Mouse (Mus musculus): ENCODE measurements around the gene Flt1. TPM values are rescaled to one million over a fixed set of nuclear protein-coding genes. Genes with fewer than 3 reads are reported as not detected.
A peak's percentile ranks its signal among the peaks of the same experiment; 100 is the strongest.

The Flt1 gene
- polyA plus RNA-seq, 1 experiment from 2014 or later, result 12.9 TPM

DNA sequence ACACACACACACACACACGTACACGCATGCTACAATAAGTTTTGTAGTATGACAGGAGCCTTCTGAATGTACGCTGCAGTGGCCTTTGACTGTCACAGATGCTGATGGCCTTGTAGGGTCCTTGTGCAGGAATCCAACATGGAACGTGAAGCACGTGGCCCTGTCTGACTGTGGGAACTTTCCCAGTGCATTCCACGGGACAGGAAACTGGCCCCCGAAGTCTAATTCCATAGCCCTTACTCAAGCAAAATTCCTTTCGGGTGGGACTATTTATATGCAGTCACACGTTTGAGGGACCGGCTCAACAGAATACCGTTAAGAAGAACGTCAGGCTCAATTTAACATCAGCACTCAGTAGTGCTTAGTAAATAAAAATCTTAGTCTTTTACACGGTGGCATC is 119.1 kb downstream of the Flt1 start:
- no peaks in the 10 kb centered on the region for H3K27me3 ChIP-seq
- no peak overlapping the region for H3K9ac ChIP-seq
- no peaks in the 10 kb centered on the region for H3K36me3 ChIP-seq
- no peak for ATAC-seq (ENCODE audit: insufficient number of reproducible peaks, low FRiP score, low TSS enrichment, low read depth)
- no peak overlapping the region for H3K4me2 ChIP-seq (replicated peaks)
- 60% methylated on average over 13 of the region's 13 CpGs for WGBS
- no peaks in the 10 kb centered on the region for H3K4me1 ChIP-seq
- H3K27ac ChIP-seq (replicated peaks), result no peak overlapping the region
- H3K4me3 ChIP-seq (replicated peaks), result no peak overlapping the region
- H3K9me3 ChIP-seq (replicated peaks), result no peaks in the 10 kb centered on the region

DNA sequence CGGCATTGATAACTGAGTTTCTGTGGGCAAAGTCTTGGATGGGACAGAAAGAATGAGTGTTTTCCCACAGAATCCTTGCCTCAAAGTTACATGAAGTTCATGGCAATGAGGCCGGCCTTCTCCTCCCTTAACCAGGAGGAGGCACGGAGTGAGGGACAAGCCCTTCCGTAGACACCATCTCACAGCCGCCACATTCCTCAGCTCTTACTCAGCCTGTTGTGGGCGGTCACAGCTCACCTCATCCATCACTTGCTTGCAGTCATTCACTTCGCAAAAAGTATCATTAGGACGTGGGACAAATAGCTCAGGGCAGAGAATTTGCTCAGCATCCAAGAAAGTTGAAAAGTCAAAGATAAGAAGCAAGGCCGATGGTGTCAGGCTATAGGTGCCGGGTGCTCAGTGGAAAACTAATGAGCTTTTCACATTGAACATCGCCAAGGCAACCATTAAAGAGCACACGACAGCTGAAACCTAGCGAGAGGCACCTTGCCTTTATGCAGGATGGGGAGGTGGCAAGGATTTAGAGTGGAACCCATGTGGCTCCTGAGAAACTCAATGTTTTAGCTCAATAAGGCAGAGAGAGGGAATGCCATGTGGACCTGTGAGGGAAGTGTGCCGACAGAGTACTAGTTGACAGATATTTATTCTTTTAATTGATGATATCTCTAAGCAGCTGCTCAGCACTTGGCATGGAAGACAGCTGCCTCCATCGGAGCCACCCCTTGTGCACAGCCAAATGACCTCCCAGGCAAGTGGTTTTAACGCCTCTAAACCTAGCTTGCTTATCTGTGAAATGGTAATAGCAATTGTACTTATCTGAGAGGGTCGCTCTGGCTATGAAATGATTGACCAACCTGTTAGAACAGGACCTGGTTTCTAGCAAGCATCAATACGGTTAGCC is 124.1 kb downstream of the Flt1 start:
- no peak overlapping the region for H3K27ac ChIP-seq (replicated peaks)
- no peak overlapping the region for H3K4me2 ChIP-seq (replicated peaks)
- 75% methylated on average over 18 of the region's 18 CpGs for WGBS
- H3K9me3 ChIP-seq (replicated peaks), result no peaks in the 10 kb centered on the region
- H3K27me3 ChIP-seq, result no peaks in the 10 kb centered on the region
- H3K4me3 ChIP-seq (replicated peaks), result no peak overlapping the region
- no peak for ATAC-seq (ENCODE audit: insufficient number of reproducible peaks, low FRiP score, low TSS enrichment, low read depth)
- H3K9ac ChIP-seq, result no peak overlapping the region
- H3K36me3 ChIP-seq, result no peaks in the 10 kb centered on the region
- H3K4me1 ChIP-seq, result no peaks in the 10 kb centered on the region

DNA sequence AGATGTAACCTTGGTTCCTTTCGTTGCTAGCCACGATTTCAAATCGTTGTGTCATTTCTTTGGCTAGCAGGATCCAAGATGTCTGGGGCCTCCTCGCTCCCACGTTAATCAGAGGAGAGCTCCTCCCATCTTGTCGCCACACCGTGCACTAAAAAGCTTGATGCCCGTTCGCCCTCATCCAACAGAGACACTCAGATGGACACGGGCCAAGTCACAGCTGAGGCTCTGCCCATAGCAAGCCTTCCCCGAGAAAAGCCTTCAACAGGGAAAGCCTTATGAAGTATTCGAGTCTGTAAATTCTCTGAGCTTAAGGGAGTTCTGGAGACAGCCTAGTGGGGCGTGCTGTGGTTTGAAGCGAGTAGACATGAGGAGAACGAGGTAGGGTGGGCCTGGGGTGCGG is 128.0 kb downstream of the Flt1 start:
- 64% methylated on average over 16 of the region's 16 CpGs for WGBS
- Histone ChIP-seq H3K4me3 (replicated peaks) (no peak overlapping the region), H3K4me1 (no peaks in the 10 kb centered on the region), H3K27me3 (no peaks in the 10 kb centered on the region), H3K9ac (no peak overlapping the region), H3K27ac (replicated peaks) (no peak overlapping the region), H3K9me3 (replicated peaks) (no peaks in the 10 kb centered on the region), H3K4me2 (replicated peaks) (no peak overlapping the region), H3K36me3 (no peaks in the 10 kb centered on the region)
- ATAC-seq (ENCODE audit: insufficient number of reproducible peaks, low FRiP score, low TSS enrichment, low read depth), result no peak

DNA sequence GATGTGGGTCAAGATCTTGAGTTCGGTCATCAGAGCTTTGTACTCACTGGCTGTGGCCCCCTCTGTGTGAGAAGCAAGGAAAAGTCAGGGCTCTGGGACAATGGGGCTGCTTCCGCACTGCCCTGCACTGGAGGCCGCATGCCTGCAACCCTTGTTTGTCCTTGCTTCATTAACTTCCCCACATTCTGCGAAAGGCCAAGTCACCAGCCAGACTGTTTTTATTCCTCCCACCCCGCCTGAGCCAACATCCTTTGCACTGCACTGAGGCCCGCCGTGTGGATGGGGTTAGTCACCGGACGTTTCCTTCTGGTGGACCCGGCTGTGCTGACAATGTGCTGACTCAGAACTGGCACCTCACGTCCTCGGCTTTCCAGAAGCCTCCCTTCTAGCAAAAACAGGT is 136.0 kb downstream of the Flt1 start:
- Histone ChIP-seq H3K27me3 (no peaks in the 10 kb centered on the region), H3K27ac (replicated peaks) (no peak overlapping the region), H3K4me3 (replicated peaks) (no peak overlapping the region), H3K9ac (no peak overlapping the region), H3K9me3 (replicated peaks) (no peaks in the 10 kb centered on the region), H3K4me2 (replicated peaks) (no peak overlapping the region), H3K36me3 (no peaks in the 10 kb centered on the region), H3K4me1 (no peaks in the 10 kb centered on the region)
- WGBS, result 60% methylated on average over 12 of the region's 12 CpGs
- ATAC-seq (ENCODE audit: insufficient number of reproducible peaks, low FRiP score, low TSS enrichment, low read depth), result peak; percentile 63; the same call in 1 of the 2 replicates

DNA sequence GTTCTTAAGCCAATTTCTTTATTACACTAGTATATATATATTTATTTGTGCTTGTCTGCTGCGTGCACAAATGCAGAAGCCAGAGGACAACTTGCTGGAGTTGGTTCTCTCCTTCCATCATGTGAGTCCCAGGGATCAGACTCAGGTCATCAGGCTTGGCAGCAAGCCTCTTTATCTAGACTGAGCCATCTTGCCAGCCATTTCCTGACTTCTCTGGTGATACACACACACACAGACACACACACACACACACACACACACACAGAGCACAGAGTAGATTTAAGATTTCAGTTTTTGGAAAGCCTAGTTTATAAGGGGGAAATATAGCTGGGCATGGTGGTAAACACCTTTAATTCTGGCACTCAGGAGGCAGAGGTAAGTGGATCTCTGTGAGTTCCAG is 140.7 kb downstream of the Flt1 start:
- H3K4me3 ChIP-seq (replicated peaks), result no peak overlapping the region
- H3K9ac ChIP-seq, result no peak overlapping the region
- no peak overlapping the region for H3K27ac ChIP-seq (replicated peaks)
- H3K36me3 ChIP-seq, result no peaks in the 10 kb centered on the region
- no peaks in the 10 kb centered on the region for H3K27me3 ChIP-seq
- no peaks in the 10 kb centered on the region for H3K4me1 ChIP-seq
- WGBS, result 81% methylated on average over 1 of the region's 1 CpGs
- no peaks in the 10 kb centered on the region for H3K9me3 ChIP-seq (replicated peaks)
- H3K4me2 ChIP-seq (replicated peaks), result no peak overlapping the region
- no peak for ATAC-seq (ENCODE audit: insufficient number of reproducible peaks, low FRiP score, low TSS enrichment, low read depth)

DNA sequence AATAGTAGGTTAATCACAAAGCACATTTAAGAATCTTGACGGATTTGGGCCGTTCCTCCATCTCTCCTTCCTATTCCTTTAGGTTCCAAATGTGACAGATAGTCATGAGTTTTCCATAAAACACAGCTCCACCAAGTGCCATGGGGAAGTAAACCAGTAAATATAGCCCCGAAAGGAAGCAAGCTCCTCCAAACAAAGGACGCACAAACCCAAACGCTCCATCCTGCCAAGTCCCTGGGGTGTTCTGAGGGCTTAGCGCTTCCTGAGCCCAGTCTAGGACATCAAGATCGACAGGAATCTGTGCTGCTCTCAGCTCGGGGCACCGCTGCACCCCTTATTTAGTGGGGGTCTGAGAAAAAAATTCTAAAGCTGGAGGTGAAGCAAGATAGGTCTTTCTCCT is 141.2 kb downstream of the Flt1 start:
- Histone ChIP-seq H3K9ac (no peak overlapping the region), H3K4me2 (replicated peaks) (no peak overlapping the region), H3K36me3 (no peaks in the 10 kb centered on the region), H3K4me1 (no peaks in the 10 kb centered on the region), H3K27me3 (no peaks in the 10 kb centered on the region), H3K27ac (replicated peaks) (no peak overlapping the region), H3K9me3 (replicated peaks) (no peaks in the 10 kb centered on the region), H3K4me3 (replicated peaks) (no peak overlapping the region)
- 71% methylated on average over 9 of the region's 9 CpGs for WGBS
- ATAC-seq (ENCODE audit: insufficient number of reproducible peaks, low FRiP score, low TSS enrichment, low read depth), result no peak

DNA sequence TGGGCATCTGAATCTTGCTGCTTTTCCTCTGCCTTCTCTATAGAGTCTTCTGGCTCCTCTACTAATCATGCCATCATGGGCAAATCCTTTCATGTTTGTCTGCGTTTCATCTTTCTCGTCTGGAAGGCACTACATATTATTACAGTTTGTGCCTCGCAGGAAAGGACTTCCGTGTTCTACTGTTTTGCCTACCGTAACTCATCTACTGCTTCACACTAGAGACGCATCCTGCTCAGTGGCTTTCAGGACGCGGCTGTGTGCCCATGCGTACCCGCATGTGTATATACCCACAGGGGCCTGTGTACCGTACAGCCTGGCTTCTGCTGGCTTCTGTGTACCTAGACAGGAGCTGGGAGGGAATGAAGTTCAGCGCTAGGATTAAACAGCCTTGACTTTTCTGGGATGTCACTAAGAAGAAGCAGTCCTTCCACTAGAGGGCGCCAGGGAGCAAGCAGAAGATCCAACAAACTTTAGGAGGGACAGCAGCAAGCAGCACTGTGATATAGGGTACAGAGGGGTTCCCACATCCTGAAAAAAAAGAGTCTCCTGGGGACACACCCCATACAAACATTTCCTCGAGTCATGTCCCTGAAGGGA is 142.0 kb downstream of the Flt1 start:
- no peak overlapping the region for H3K4me2 ChIP-seq (replicated peaks)
- no peak overlapping the region for H3K9ac ChIP-seq
- H3K27ac ChIP-seq (replicated peaks), result no peak overlapping the region
- no peak overlapping the region for H3K4me3 ChIP-seq (replicated peaks)
- 39% methylated on average over 14 of the region's 14 CpGs for WGBS
- 0 out of 2 replicates have a peak, but pooled peaks have one; percentile 43 for ATAC-seq (ENCODE audit: insufficient number of reproducible peaks, low FRiP score, low TSS enrichment, low read depth)
- H3K9me3 ChIP-seq (replicated peaks), result no peaks in the 10 kb centered on the region
- H3K4me1 ChIP-seq, result no peaks in the 10 kb centered on the region
- H3K27me3 ChIP-seq, result no peaks in the 10 kb centered on the region
- H3K36me3 ChIP-seq, result no peaks in the 10 kb centered on the region

DNA sequence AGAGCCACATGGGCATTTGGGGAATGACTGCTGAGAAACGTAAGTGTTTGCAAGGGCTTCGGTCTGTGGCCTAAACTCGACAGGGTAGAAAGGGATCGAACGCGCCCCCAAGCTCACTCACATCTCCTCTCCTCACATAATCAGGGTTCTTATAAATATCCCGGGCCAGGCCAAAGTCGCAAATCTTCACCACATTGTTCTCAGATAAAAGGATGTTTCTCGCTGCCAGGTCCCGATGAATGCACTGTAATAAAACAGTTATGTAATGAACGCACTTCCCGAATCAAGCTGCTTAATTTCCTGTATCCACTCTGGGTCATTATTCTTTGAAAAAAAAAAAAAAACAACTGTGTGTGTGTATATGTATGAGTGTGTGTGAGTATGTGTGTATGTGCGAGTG is 145.6 kb downstream of the Flt1 start:
- Histone ChIP-seq H3K27me3 (no peaks in the 10 kb centered on the region), H3K9me3 (replicated peaks) (no peaks in the 10 kb centered on the region), H3K36me3 (no peaks in the 10 kb centered on the region), H3K9ac (no peak overlapping the region), H3K4me3 (replicated peaks) (no peak overlapping the region), H3K27ac (replicated peaks) (no peak overlapping the region), H3K4me2 (replicated peaks) (no peak overlapping the region), H3K4me1 (no peaks in the 10 kb centered on the region)
- 89% methylated on average over 13 of the region's 13 CpGs for WGBS
- no peak for ATAC-seq (ENCODE audit: insufficient number of reproducible peaks, low FRiP score, low TSS enrichment, low read depth)

DNA sequence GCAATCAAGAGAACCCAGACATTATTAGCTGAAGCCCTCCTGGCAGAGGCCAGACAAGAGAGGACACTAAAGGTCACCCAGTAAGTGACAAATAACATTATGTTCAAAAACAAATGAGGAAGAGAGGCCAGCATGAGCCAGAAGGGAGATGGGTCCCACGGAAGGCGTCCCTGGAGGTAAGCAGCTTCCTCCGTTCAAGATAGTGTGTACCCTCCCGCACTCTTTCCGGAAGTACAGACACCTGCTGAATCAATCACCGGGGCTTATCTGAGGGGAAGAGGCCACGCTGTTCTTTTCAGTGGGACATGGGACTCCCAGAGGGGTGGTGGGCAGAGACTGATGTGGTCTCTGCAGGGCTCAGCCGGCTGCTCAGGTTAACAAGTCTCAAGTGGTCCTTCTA is 146.1 kb downstream of the Flt1 start:
- Histone ChIP-seq H3K9ac (no peak overlapping the region), H3K27ac (replicated peaks) (no peak overlapping the region), H3K36me3 (no peaks in the 10 kb centered on the region), H3K4me1 (no peaks in the 10 kb centered on the region), H3K4me2 (replicated peaks) (no peak overlapping the region), H3K9me3 (replicated peaks) (no peaks in the 10 kb centered on the region), H3K4me3 (replicated peaks) (no peak overlapping the region), H3K27me3 (no peaks in the 10 kb centered on the region)
- WGBS, result 85% methylated on average over 8 of the region's 8 CpGs
- no peak for ATAC-seq (ENCODE audit: insufficient number of reproducible peaks, low FRiP score, low TSS enrichment, low read depth)

DNA sequence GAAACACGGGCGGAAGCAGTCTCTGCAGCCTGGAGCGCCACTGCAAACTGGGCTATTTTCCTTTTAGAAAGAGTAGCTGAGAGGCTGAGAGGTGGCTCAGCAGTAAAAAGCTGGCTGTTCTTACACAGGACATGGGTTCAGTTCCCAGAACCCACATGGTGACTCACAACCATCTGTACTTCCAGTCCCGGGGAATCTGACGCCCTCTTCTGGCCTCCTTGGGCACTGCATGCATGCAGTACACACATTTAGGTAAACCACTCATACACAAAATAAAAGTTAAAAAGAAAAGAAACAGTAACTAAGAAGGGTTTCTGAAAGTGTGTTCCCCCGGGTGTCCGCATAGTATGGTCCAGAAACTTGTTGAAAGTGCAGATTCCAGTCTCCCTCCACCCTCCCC is 146.7 kb downstream of the Flt1 start:
- Histone ChIP-seq H3K36me3 (no peaks in the 10 kb centered on the region), H3K4me1 (no peaks in the 10 kb centered on the region), H3K4me2 (replicated peaks) (no peak overlapping the region), H3K9me3 (replicated peaks) (no peaks in the 10 kb centered on the region), H3K27ac (replicated peaks) (no peak overlapping the region), H3K27me3 (no peaks in the 10 kb centered on the region), H3K4me3 (replicated peaks) (no peak overlapping the region), H3K9ac (no peak overlapping the region)
- no peak for ATAC-seq (ENCODE audit: insufficient number of reproducible peaks, low FRiP score, low TSS enrichment, low read depth)
- WGBS, result 84% methylated on average over 7 of the region's 7 CpGs

DNA sequence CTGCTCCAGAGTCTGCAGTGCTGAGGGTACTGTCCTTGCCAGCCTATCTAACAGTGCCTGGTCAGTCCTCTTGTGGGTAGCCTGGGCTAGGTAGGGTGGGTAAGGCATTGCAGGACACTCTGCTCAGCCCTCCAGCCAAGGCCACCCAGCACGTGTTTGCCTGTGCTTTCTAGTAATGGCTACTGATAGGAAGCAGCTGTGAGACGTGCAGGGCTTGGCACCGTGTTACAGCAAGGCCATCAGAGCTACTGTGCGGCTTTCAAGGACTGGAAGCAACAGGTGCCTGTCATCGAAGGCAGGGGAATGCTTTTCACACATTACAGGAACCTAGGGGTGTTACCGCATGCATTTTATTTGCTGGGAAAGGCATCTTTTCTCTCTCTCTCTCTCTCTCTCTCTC is 148.8 kb downstream of the Flt1 start:
- ATAC-seq (ENCODE audit: insufficient number of reproducible peaks, low FRiP score, low TSS enrichment, low read depth), result 0 out of 2 replicates have a peak, but pooled peaks have one; percentile 47
- H3K9ac ChIP-seq, result no peak overlapping the region
- no peak overlapping the region for H3K4me2 ChIP-seq (replicated peaks)
- no peaks in the 10 kb centered on the region for H3K36me3 ChIP-seq
- no peaks in the 10 kb centered on the region for H3K9me3 ChIP-seq (replicated peaks)
- no peaks in the 10 kb centered on the region for H3K27me3 ChIP-seq
- H3K27ac ChIP-seq (replicated peaks), result no peak overlapping the region
- H3K4me1 ChIP-seq, result no peaks in the 10 kb centered on the region
- WGBS, result 50% methylated on average over 6 of the region's 6 CpGs
- no peak overlapping the region for H3K4me3 ChIP-seq (replicated peaks)

DNA sequence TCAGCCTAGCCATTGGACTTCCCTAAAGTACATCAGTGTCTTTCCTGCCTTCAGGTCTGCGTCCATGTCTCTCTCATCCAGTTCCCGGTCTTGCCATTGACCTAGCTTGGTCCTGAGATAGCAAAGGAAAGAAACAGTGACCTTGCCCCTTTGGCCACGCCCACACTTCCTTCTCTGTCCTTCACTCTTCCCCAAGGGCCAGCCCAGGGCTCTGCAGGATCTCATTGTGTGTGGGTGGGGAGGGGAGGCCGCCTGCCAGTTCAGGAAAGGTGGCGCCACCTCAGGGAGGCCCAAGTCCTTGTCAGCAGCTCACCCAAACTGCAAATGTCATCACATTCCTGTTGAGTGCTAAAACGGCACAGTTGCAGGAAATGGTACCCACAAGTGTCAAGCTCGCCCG is 151.3 kb downstream of the Flt1 start:
- no peak for ATAC-seq (ENCODE audit: insufficient number of reproducible peaks, low FRiP score, low TSS enrichment, low read depth)
- H3K4me3 ChIP-seq (replicated peaks), result no peak overlapping the region
- no peaks in the 10 kb centered on the region for H3K4me1 ChIP-seq
- H3K36me3 ChIP-seq, result no peaks in the 10 kb centered on the region
- no peaks in the 10 kb centered on the region for H3K9me3 ChIP-seq (replicated peaks)
- no peak overlapping the region for H3K9ac ChIP-seq
- no peak overlapping the region for H3K4me2 ChIP-seq (replicated peaks)
- no peak overlapping the region for H3K27ac ChIP-seq (replicated peaks)
- no peaks in the 10 kb centered on the region for H3K27me3 ChIP-seq
- WGBS, result 63% methylated on average over 8 of the region's 8 CpGs

Data from embryonic facial prominence, embryonic 15.5 days (tissue).